Mouse (Mus musculus) embryonic fibroblast, embryonic 13.5 days (primary cell): ENCODE measurements at regions not wholly inside any gene's neighbourhood (a gene's known extent, or its start where the extent isn't known, plus 50 kb on each side); places are given as distances from the start of the nearest gene placed in this dataset.

Experiments
- CTCF ChIP-seq: IDR thresholded peaks from 2 replicates; pipeline ENCODE4 v1.5.1; 2011; ENCODE audit warnings: mild to moderate bottlenecking, control low read depth, low read length, moderate library complexity, borderline replicate concordance; ENCODE audit not compliant: insufficient read depth
- POLR2A ChIP-seq: IDR thresholded peaks from 2 replicates; pipeline ENCODE4 v1.6.1; 2011; ENCODE audit warnings: low read depth, mild to moderate bottlenecking, control low read depth, low read length, moderate library complexity

DNA sequence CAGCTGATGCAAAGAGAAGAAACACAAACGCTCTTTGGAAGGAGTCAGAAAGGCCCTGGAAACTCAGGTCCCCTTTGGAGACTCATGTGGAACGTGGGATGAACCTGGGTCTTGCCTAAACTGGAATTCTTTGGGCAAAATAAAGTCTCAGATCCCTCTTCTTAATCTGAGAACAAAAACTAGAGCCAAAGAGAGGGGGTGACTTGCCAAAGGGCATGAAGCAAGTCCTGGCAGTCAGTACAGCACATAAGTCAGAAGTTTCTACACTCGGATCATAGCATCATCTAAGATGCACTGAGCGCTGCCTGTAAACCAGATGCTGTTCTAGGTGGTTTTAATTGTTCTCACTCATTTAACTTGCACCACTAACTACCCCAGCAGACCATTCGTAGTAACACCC, 101.8 kb upstream of the Usp24 start:
- TF ChIP-seq CTCF (no peak), POLR2A (no peak)
